ENCODE assay signal across 38 mouse cellular contexts in genomic region chr4:150204877-150205276, GRCm38 (mm10). TPM values are rescaled to one million over a fixed set of nuclear protein-coding genes. Genes with fewer than 3 reads are reported as not detected.
"Had no signal": no experiment of that assay in that cellular context is flagged by ENCODE, and none has a peak within 500 bp of the region (broad histone marks: within the 10 kb centered on the region; RNA-seq: fewer than 3 reads in every experiment).

No protein-coding gene starts in this region.

- H3K4me1 ChIP-seq: heart, embryonic 12.5 days; hindbrain, embryonic 13.5 days; hindbrain, embryonic 15.5 days; limb, embryonic 12.5 days had no signal

- H3K36me3 ChIP-seq: heart, embryonic 10.5 days; heart, embryonic 12.5 days; hindbrain, embryonic 13.5 days; hindbrain, embryonic 15.5 days; kidney, embryonic 15.5 days; limb, embryonic 10.5 days; limb, embryonic 12.5 days had no signal

- ATAC-seq: hindbrain, postnatal 0 days; intestine, embryonic 16.5 days had no signal

- H3K9me3 ChIP-seq: heart, embryonic 10.5 days; heart, embryonic 12.5 days; hindbrain, embryonic 13.5 days; hindbrain, embryonic 15.5 days; kidney, embryonic 15.5 days; limb, embryonic 10.5 days; limb, embryonic 12.5 days had no signal

- H3K27me3 ChIP-seq: heart, embryonic 12.5 days; hindbrain, embryonic 13.5 days; hindbrain, embryonic 15.5 days; kidney, embryonic 15.5 days; limb, embryonic 12.5 days had no signal

- H3K4me3 ChIP-seq: heart, embryonic 10.5 days; heart, embryonic 12.5 days; hindbrain, embryonic 13.5 days; hindbrain, embryonic 15.5 days; kidney, embryonic 15.5 days; layer of hippocampus, adult 2 months; left cerebral cortex, adult 2 months; limb, embryonic 10.5 days; limb, embryonic 12.5 days had no signal

- H3K27ac ChIP-seq: heart, embryonic 10.5 days; hindbrain, embryonic 13.5 days; hindbrain, embryonic 15.5 days; hindbrain, postnatal 0 days; kidney, embryonic 15.5 days; layer of hippocampus, adult 2 months; left cerebral cortex, adult 2 months; limb, embryonic 10.5 days; limb, embryonic 12.5 days had no signal

- DNase-seq: gastrocnemius, postnatal 14 days; gastrocnemius, postnatal 36 days; heart, adult 18-20 months; heart, postnatal 10 days; heart, postnatal 4 days; kidney, adult 11 months; kidney, adult 2 months; kidney, adult 9 months; kidney, postnatal 10 days; kidney, postnatal 25 days; kidney, postnatal 4 days; liver had no signal

RNA-seq across cellular contexts. Expression of gene Car6, which starts 3.7 kb away (rescaled TPM):
- total RNA-seq: gastrocnemius, adult 18-20 months; gastrocnemius, adult 8-10 months; granulocyte monocyte progenitor cell, adult 5-6 weeks; heart, postnatal 10 days; heart, postnatal 25 days; heart, postnatal 4 days; hindbrain, postnatal 0 days; layer of hippocampus, adult 2 months; layer of hippocampus, postnatal 10 days; layer of hippocampus, postnatal 25 days; left cerebral cortex, adult 2 months; left cerebral cortex, postnatal 14 days; left cerebral cortex, postnatal 36 days had no signal
- polyA plus RNA-seq: heart, embryonic 10.5 days; heart, embryonic 12.5 days; heart, embryonic 14.5 days; heart, embryonic 16.5 days; hindbrain, embryonic 11.5 days; hindbrain, embryonic 13.5 days; hindbrain, embryonic 15.5 days; hindbrain, postnatal 0 days; intestine, embryonic 14.5 days; intestine, embryonic 16.5 days; kidney, adult 2 months; kidney, embryonic 15.5 days; limb, embryonic 10.5 days; liver, embryonic 11.5 days had no signal

RNA-seq across cellular contexts. Expression of gene Slc2a7, which starts 56.1 kb away (rescaled TPM):
- total RNA-seq: gastrocnemius, adult 18-20 months; gastrocnemius, adult 8-10 months; gastrocnemius, postnatal 14 days; gastrocnemius, postnatal 36 days; granulocyte monocyte progenitor cell, adult 5-6 weeks; heart, adult 18-20 months; heart, adult 8-10 months; heart, postnatal 10 days; heart, postnatal 25 days; heart, postnatal 4 days; hindbrain, postnatal 0 days; layer of hippocampus, adult 2 months; layer of hippocampus, postnatal 10 days; layer of hippocampus, postnatal 25 days; left cerebral cortex, adult 2 months; left cerebral cortex, postnatal 36 days had no signal
- polyA plus RNA-seq: heart, embryonic 10.5 days; heart, embryonic 12.5 days; heart, embryonic 14.5 days; heart, embryonic 16.5 days; hindbrain, embryonic 11.5 days; hindbrain, embryonic 13.5 days; hindbrain, embryonic 15.5 days; hindbrain, postnatal 0 days; intestine, embryonic 14.5 days; kidney, embryonic 15.5 days; limb, embryonic 10.5 days; limb, embryonic 12.5 days; limb, embryonic 14.5 days; liver, embryonic 11.5 days had no signal
